Mouse (Mus musculus) neural tube, embryonic 11.5 days (tissue): ENCODE measurements around the gene Rgs14. TPM values are rescaled to one million over a fixed set of nuclear protein-coding genes. Genes with fewer than 3 reads are reported as not detected.
A peak's percentile ranks its signal among the peaks of the same experiment; 100 is the strongest.

Experiments
- ATAC-seq: fragments of 200-750 bp; cut with Nextera tagmentation; 2 replicates; pipeline ENCODE4 v1.8.0; 2017; ENCODE audit warnings: moderate number of reproducible peaks, mild to moderate bottlenecking, moderate TSS enrichment, moderate library complexity; ENCODE audit not compliant: insufficient read depth, low FRiP score, low TSS enrichment
- DNase-seq: peaks from one replicate; pipeline ENCODE4 v3.0.0-alpha.2; 2015; ENCODE audit warnings: low spot score
- H3K27ac ChIP-seq: fragments of 300-500 bp; sonication (generic); 2 replicates; pipeline ENCODE4 v1.5.1; 2014; ENCODE audit warnings: low read depth, mild to moderate bottlenecking, low read length
- H3K27me3 ChIP-seq: fragments of 300-500 bp; sonication (generic); 2 replicates; pipeline ENCODE4 v1.6.1; 2014; ENCODE audit warnings: mild to moderate bottlenecking, low read length, mixed read lengths; ENCODE audit not compliant: control insufficient read depth, insufficient read depth
- H3K36me3 ChIP-seq: fragments of 300-500 bp; sonication (generic); 2 replicates; pipeline ENCODE4 v1.6.1; 2014; ENCODE audit warnings: mild to moderate bottlenecking, low read length, moderate library complexity, mixed read lengths; ENCODE audit not compliant: control insufficient read depth, insufficient read depth
- H3K4me1 ChIP-seq: fragments of 300-500 bp; sonication (generic); 2 replicates; pipeline ENCODE4 v1.6.1; 2014; ENCODE audit warnings: low read length, mixed read lengths; ENCODE audit not compliant: control insufficient read depth, insufficient read depth
- H3K4me2 ChIP-seq: fragments of 300-500 bp; sonication (generic); 2 replicates; pipeline ENCODE4 v1.6.1; 2014; ENCODE audit warnings: low read depth, mild to moderate bottlenecking, moderate library complexity
- H3K4me3 ChIP-seq: fragments of 300-500 bp; sonication (generic); 2 replicates; pipeline ENCODE4 v1.5.1; 2014; ENCODE audit warnings: low read depth, low read length
- H3K9ac ChIP-seq: fragments of 300-500 bp; sonication (generic); 2 replicates; pipeline ENCODE4 v1.6.1; 2014; ENCODE audit warnings: mild to moderate bottlenecking, low read length
- H3K9me3 ChIP-seq: fragments of 300-500 bp; sonication (generic); 2 replicates; pipeline ENCODE4 v1.6.1; 2016; ENCODE audit warnings: low read length; ENCODE audit not compliant: control insufficient read depth
- WGBS: fragments of 180-500 bp; shearing (Covaris S2); extraction: QIAGEN DNeasy Blood & Tissue Kit; methylation state at CpG from one replicate; pipeline ENCODE4 v1.1.7; 2014; 5-methylcytosine and 5-hydroxymethylcytosine counted together
- polyA plus RNA-seq: library from polyadenylated mRNA; unstranded; fragments of >200 nt; fragmentation: Nextera tagmentation; extraction: Ambion mirVana; gene quantifications from 2 replicates; pipeline ENCODE4 v1.2.1, GENCODE M21; 2014

Gene Rgs14
- polyA plus RNA-seq, 1 experiment from 2014 or later, result 0.97 TPM

DNA sequence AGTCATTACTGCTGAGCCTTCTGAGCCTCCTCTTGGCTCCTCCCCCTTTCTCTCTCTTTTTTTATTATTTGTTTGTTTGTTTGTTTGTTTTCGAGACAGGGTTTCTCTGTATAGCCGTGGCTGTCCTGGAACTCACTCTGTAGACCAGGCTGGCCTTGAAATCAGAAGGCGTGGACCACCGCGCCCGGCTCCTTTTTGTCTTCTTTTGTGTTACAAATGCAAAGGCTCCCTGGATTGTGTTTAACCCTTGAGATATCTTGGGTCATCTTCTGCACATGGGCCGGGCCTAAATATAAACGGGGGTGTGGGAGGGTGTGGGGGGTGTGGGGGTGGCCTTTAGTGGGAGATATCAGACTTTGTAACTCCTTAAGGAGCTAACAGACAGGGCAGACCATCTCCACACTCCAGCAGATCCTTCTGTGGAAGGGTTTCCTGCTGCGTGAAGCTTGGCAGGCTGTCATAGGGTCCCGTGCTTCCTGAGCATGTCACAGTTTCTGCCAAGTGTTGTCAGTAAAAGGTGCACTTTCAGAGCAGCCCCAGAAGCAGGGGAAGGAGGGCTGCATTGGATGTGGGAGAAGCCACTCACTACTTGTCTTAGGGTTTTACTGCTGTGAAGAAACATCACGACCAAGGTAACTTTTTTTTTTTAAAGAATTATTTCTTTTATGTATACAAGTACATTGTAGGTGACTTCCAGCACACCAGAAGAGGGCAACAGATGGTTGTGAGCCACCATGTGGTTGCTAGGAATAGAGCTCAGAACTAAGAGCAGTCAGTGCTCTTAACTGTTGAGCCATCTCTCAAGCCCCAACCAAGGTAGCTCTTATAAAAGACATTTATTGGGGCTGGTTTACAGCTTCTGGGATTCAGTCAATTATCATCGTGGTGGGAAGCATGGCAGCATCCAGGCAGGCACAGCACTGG is 31.1 kb upstream of the Rgs14 start:
- Histone ChIP-seq H3K36me3 (no peaks in the 10 kb centered on the region), H3K4me1 (no peaks in the 10 kb centered on the region), H3K9ac (no peak overlapping the region), H3K27ac (no peak overlapping the region), H3K27me3 (no peaks in the 10 kb centered on the region), H3K4me2 (no peak overlapping the region), H3K4me3 (no peak overlapping the region), H3K9me3 (no peaks in the 10 kb centered on the region)
- no peak for ATAC-seq
- no peak for DNase-seq
- 61% methylated on average over 12 of the region's 12 CpGs for WGBS

DNA sequence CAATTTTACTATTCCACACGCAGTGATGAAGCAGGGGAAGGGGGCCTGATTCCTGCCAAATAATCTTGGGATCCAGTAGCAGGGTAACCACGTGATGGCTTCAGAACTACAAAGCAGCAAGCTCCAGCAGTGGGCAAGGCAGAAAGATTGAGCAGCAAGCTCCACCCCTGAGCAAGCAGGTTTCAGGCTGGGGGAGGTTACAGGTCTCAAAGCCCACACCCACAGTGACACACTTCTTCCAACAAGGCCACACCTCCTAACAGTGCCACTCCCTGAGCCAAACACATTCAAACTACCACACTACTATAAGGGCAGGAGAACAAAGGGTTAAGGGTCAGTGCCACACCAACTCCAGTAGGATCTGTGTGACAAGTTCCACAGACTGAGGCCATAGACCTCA is 30.3 kb upstream of the Rgs14 start:
- WGBS, result 31% methylated on average over 2 of the region's 2 CpGs
- ATAC-seq (no peak), DNase-seq (no peak)

GRCm38 (mm10) chr13:55342469-55342868 is 27.1 kb upstream of the Rgs14 start:
- DNase-seq (no peak), ATAC-seq (no peak)
- Histone ChIP-seq H3K36me3 (peaks cover 17% of the 10 kb centered on the region), H3K4me2 (no peak overlapping the region), H3K9ac (no peak overlapping the region), H3K4me1 (no peaks in the 10 kb centered on the region), H3K27ac (no peak overlapping the region), H3K4me3 (no peak overlapping the region), H3K9me3 (no peaks in the 10 kb centered on the region), H3K27me3 (no peaks in the 10 kb centered on the region)
- WGBS, result 45% methylated on average over 11 of the region's 11 CpGs

More for the DNA sequence above, 30.3 kb upstream of the Rgs14 start:
- H3K9me3 ChIP-seq, result no peaks in the 10 kb centered on the region
- no peaks in the 10 kb centered on the region for H3K27me3 ChIP-seq
- H3K4me3 ChIP-seq, result no peak overlapping the region
- H3K4me1 ChIP-seq, result no peaks in the 10 kb centered on the region
- H3K9ac ChIP-seq, result no peak overlapping the region
- H3K36me3 ChIP-seq, result peaks cover 2% of the 10 kb centered on the region
- no peak overlapping the region for H3K4me2 ChIP-seq
- no peak overlapping the region for H3K27ac ChIP-seq

GRCm38 (mm10) chr13:55344286-55344685 is 25.2 kb upstream of the Rgs14 start:
- H3K4me2 ChIP-seq, result no peak overlapping the region
- H3K9me3 ChIP-seq, result no peaks in the 10 kb centered on the region
- peaks cover 19% of the 10 kb centered on the region for H3K36me3 ChIP-seq
- no peak overlapping the region for H3K27ac ChIP-seq
- no peaks in the 10 kb centered on the region for H3K27me3 ChIP-seq
- DNase-seq (no peak), ATAC-seq (no peak)
- no peak overlapping the region for H3K9ac ChIP-seq
- WGBS, result 93% methylated on average over 7 of the region's 7 CpGs
- no peak overlapping the region for H3K4me3 ChIP-seq
- no peaks in the 10 kb centered on the region for H3K4me1 ChIP-seq

DNA sequence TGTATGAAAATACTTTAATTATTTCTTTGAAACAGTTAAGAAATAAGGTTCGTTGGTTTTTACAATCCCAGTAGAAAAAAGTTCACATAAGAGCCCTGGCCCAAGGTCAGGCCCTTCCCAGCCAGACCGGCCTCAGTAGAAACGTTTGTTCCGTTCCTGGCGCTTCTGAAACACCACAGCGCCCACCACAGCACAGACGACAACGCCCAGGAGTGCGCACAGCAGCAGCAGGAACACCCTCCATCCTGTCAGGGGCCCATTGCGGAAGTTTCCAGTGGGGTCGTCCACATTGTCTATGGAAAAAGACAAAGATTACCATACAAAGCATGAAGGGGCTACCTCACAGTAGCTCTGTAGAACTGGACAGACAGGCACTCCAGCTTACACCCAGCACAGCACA is 22.8 kb upstream of the Rgs14 start:
- Histone ChIP-seq H3K4me2 (no peak overlapping the region), H3K36me3 (peaks cover 30% of the 10 kb centered on the region), H3K9me3 (no peaks in the 10 kb centered on the region), H3K4me3 (no peak overlapping the region), H3K4me1 (no peaks in the 10 kb centered on the region), H3K9ac (no peak overlapping the region), H3K27me3 (no peaks in the 10 kb centered on the region), H3K27ac (no peak overlapping the region)
- ATAC-seq (no peak), DNase-seq (no peak)
- 94% methylated on average over 11 of the region's 11 CpGs for WGBS

- H3K36me3 ChIP-seq, result peaks cover 5% of the 10 kb centered on the region; the same call in 1 of the 2 replicates
- no peak for ATAC-seq
- DNase-seq, result no peak
- H3K9me3 ChIP-seq, result no peaks in the 10 kb centered on the region
- H3K4me1 ChIP-seq, result peaks cover 12% of the 10 kb centered on the region
- no peak overlapping the region for H3K27ac ChIP-seq
- no peaks in the 10 kb centered on the region for H3K27me3 ChIP-seq
- peak overlapping the region; percentile 85 for H3K4me3 ChIP-seq
- H3K9ac ChIP-seq, result no peak overlapping the region
- H3K4me2 ChIP-seq, result peak overlapping the region; percentile 59
These were observed 8.4 kb upstream of the Rgs14 start for GRCm38 (mm10) chr13:55361145-55361544.

GRCm38 (mm10) chr13:55361974-55362452 is 7.5 kb upstream of the Rgs14 start:
- H3K9me3 ChIP-seq, result no peaks in the 10 kb centered on the region
- under 1% methylated on average over 32 of the region's 32 CpGs for WGBS
- ATAC-seq (peak; percentile 66), DNase-seq (no peak)
- H3K27me3 ChIP-seq, result no peaks in the 10 kb centered on the region
- 0 out of 2 replicates have a peak, but pooled peaks cover 3% of the 10 kb centered on the region for H3K36me3 ChIP-seq
- peak overlapping the region; percentile 79 for H3K27ac ChIP-seq
- peak overlapping the region; percentile 59 for H3K4me2 ChIP-seq
- H3K4me3 ChIP-seq, result peak overlapping the region; percentile 85
- peak overlapping the region; percentile 89 for H3K9ac ChIP-seq
- peaks cover 12% of the 10 kb centered on the region for H3K4me1 ChIP-seq

- WGBS, result under 1% methylated on average over 35 of the region's 35 CpGs
- H3K36me3 ChIP-seq, result 0 out of 2 replicates have a peak, but pooled peaks cover 3% of the 10 kb centered on the region
- H3K9me3 ChIP-seq, result no peaks in the 10 kb centered on the region
- H3K9ac ChIP-seq, result peak within 1 kb of the TSS; percentile 89
- ATAC-seq (peak; percentile 97), DNase-seq (peak; percentile 96)
- peak within 1 kb of the TSS; percentile 79 for H3K27ac ChIP-seq
- peak within 1 kb of the TSS; percentile 59 for H3K4me2 ChIP-seq
- H3K4me1 ChIP-seq, result peaks cover 12% of the 10 kb centered on the region
- peak within 1 kb of the TSS; percentile 85 for H3K4me3 ChIP-seq
- H3K27me3 ChIP-seq, result no peaks in the 10 kb centered on the region
These were observed 7.0 kb upstream of the Rgs14 start, which contains the start of gene Lman2 for GRCm38 (mm10) chr13:55362453-55363060. Gene Lman2 (minus strand): TSS chr13:55362783.
